Mouse (Mus musculus) hindbrain, embryonic 11.5 days (tissue): ENCODE results near the gene Gm4707. TPM values are rescaled to one million over a fixed set of nuclear protein-coding genes. Genes with fewer than 3 reads are reported as not detected.

Source experiments
- ATAC-seq: fragments of 200-750 bp; cut with Nextera tagmentation; 2 replicates; pipeline ENCODE4 v1.8.0; 2017; ENCODE audit warnings: mild to moderate bottlenecking, moderate TSS enrichment, moderate library complexity; ENCODE audit not compliant: low FRiP score
- DNase-seq: peaks from one replicate; pipeline ENCODE4 v3.0.0-alpha.2; 2015; ENCODE audit warnings: low spot score
- H3K27ac ChIP-seq: fragments of 300-500 bp; sonication (generic); 2 replicates; pipeline ENCODE4 v1.5.1; 2014; ENCODE audit warnings: mild to moderate bottlenecking, low read depth, low read length
- H3K27me3 ChIP-seq: fragments of 300-500 bp; sonication (generic); 2 replicates; pipeline ENCODE4 v1.6.1; 2014; ENCODE audit warnings: mild to moderate bottlenecking, low read length, moderate library complexity, mixed read lengths; ENCODE audit not compliant: control insufficient read depth, insufficient read depth
- H3K36me3 ChIP-seq: fragments of 300-500 bp; sonication (generic); 2 replicates; pipeline ENCODE4 v1.6.1; 2014; ENCODE audit warnings: mild to moderate bottlenecking, low read length, moderate library complexity, mixed read lengths; ENCODE audit not compliant: control insufficient read depth, insufficient read depth
- H3K4me1 ChIP-seq: fragments of 300-500 bp; sonication (generic); replicated peaks from 2 replicates; pipeline ENCODE4 v1.6.1; 2014; ENCODE audit warnings: low read length, mixed read lengths; ENCODE audit not compliant: control insufficient read depth, insufficient read depth
- H3K4me2 ChIP-seq: fragments of 300-500 bp; sonication (generic); replicated peaks from 2 replicates; pipeline ENCODE4 v1.6.1; 2014; ENCODE audit warnings: mild to moderate bottlenecking, low read depth, low read length
- H3K4me3 ChIP-seq: fragments of 300-500 bp; sonication (generic); 2 replicates; pipeline ENCODE4 v1.5.1; 2014; ENCODE audit warnings: low read depth, low read length
- H3K9ac ChIP-seq: fragments of 300-500 bp; sonication (generic); 2 replicates; pipeline ENCODE4 v1.6.1; 2014; ENCODE audit warnings: low read depth, low read length
- H3K9me3 ChIP-seq: fragments of 300-500 bp; sonication (generic); 2 replicates; pipeline ENCODE4 v1.6.1; 2016; ENCODE audit warnings: low read length; ENCODE audit not compliant: control insufficient read depth
- WGBS: fragments of 180-500 bp; shearing (Covaris S2); extraction: QIAGEN DNeasy Blood & Tissue Kit; methylation state at CpG from one replicate; pipeline ENCODE4 v1.1.7; 2014; 5-methylcytosine and 5-hydroxymethylcytosine counted together
- polyA plus RNA-seq: library from polyadenylated mRNA; unstranded; fragments of >200 nt; fragmentation: Nextera tagmentation; extraction: Ambion mirVana; gene quantifications from 2 replicates; pipeline ENCODE4 v1.2.1, GENCODE M21; 2014

The Gm4707 gene
- 2.0 and 3.5 TPM in 2 replicates for polyA plus RNA-seq

DNA sequence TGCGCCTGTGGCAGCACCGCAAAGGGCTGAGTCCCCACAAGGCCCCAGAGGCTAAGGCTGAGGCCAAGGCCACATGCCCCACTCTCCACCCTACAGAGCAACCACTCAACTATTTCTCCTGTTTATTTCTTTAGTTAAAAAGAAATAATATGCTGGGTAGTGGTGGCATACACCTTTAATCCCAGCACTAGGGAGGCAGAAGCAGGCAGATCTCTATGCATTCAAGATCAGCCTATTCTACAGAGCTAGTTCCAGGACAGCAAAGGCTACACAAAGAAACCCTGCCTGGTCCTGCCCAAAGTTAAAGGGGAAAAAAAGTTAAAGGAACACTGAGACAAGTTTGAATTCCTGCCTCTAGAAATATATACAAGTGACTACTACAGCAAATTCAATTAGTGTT is at the start of gene Gm4707:
Gene Gm4707 (minus strand): TSS at position 101 of the 400 bp plus-strand sequence.
- no peak within 1 kb of the TSS for H3K27ac ChIP-seq
- no peaks in the 10 kb centered on the region for H3K27me3 ChIP-seq
- no peak within 1 kb of the TSS for H3K9ac ChIP-seq
- peaks cover 6% of the 10 kb centered on the region for H3K36me3 ChIP-seq
- no peak for ATAC-seq
- H3K9me3 ChIP-seq, result no peaks in the 10 kb centered on the region
- no peak within 1 kb of the TSS for H3K4me2 ChIP-seq
- no peaks in the 10 kb centered on the region for H3K4me1 ChIP-seq
- no peak for DNase-seq
- no peak within 1 kb of the TSS for H3K4me3 ChIP-seq
- 97% methylated on average over 2 of the region's 2 CpGs for WGBS

DNA sequence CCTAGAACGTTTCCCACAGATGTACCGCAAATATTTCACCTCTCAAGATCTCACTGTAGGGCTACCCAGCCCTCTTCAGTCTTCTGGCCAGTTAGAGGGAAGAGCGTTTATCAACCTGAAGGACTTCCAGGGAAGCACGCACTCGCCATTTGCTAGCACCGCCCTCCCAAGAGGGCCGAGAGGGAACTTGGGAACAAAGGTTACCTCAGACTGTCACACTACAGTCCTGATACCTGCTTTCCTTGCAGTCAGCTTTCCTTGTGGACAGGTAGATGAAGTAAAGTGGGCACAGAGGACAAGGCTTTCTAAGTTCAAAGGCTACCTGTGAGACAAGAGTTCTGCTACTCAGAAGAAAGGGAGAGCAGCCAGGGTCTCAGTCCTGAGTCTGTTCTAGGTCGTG is 47.1 kb upstream of the Gm4707 start:
- Histone ChIP-seq H3K9ac (no peak overlapping the region), H3K36me3 (0 out of 2 replicates have a peak, but pooled peaks cover 5% of the 10 kb centered on the region), H3K27ac (no peak overlapping the region), H3K4me2 (no peak overlapping the region), H3K4me3 (no peak overlapping the region), H3K9me3 (no peaks in the 10 kb centered on the region), H3K27me3 (no peaks in the 10 kb centered on the region), H3K4me1 (no peaks in the 10 kb centered on the region)
- WGBS, result 94% methylated on average over 8 of the region's 8 CpGs
- DNase-seq (no peak), ATAC-seq (no peak)

DNA sequence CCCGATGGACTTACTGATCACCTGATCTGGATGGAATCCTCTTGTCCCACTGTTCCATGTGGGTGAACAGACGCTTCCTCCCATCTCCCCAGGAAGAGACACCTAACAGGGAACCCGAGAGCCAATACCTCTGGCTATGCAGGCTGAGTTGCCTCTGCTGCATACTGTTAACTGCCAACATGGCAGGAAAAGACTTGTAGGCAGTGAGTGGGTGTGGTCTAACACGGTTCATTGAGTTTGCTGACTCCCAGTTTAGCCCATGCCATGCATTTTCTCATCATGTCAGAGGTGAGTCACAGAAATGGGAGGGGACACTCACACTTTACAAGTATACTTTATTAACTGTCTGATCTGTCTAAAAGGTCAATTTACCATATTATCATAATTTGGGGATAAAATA is 36.1 kb upstream of the Gm4707 start:
- 95% methylated on average over 4 of the region's 4 CpGs for WGBS

DNA sequence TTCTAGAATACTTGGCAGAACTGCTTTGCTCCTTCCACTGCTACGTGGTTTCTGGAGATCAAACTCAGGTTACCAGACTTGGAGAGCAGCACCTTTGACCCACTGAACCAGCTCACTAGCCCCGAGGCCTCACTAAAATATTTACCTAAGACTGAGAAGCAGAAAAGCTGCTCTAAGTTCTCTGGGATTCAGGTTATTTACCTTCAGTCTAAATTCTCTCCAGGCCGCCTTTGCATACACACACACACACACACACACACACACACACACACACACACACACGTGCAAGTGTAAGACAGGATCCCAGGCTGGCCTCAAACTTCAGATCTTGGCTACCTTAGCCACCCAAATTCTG is 31.6 kb upstream of the Gm4707 start:
- H3K4me3 ChIP-seq, result no peak overlapping the region
- no peak overlapping the region for H3K27ac ChIP-seq
- no peak overlapping the region for H3K9ac ChIP-seq
- no peaks in the 10 kb centered on the region for H3K27me3 ChIP-seq
- no peak for ATAC-seq
- WGBS, result 63% methylated on average over 4 of the region's 4 CpGs
- H3K9me3 ChIP-seq, result no peaks in the 10 kb centered on the region
- H3K4me1 ChIP-seq, result no peaks in the 10 kb centered on the region
- no peak overlapping the region for H3K4me2 ChIP-seq
- no peak for DNase-seq
- H3K36me3 ChIP-seq, result no peaks in the 10 kb centered on the region

More for the DNA sequence above, 36.1 kb upstream of the Gm4707 start:
- Histone ChIP-seq H3K9ac (no peak overlapping the region), H3K4me3 (no peak overlapping the region), H3K4me1 (no peaks in the 10 kb centered on the region), H3K4me2 (no peak overlapping the region), H3K9me3 (no peaks in the 10 kb centered on the region), H3K27ac (no peak overlapping the region), H3K27me3 (no peaks in the 10 kb centered on the region), H3K36me3 (0 out of 2 replicates have a peak, but pooled peaks cover 3% of the 10 kb centered on the region)
- no peak for DNase-seq
- ATAC-seq, result no peak

DNA sequence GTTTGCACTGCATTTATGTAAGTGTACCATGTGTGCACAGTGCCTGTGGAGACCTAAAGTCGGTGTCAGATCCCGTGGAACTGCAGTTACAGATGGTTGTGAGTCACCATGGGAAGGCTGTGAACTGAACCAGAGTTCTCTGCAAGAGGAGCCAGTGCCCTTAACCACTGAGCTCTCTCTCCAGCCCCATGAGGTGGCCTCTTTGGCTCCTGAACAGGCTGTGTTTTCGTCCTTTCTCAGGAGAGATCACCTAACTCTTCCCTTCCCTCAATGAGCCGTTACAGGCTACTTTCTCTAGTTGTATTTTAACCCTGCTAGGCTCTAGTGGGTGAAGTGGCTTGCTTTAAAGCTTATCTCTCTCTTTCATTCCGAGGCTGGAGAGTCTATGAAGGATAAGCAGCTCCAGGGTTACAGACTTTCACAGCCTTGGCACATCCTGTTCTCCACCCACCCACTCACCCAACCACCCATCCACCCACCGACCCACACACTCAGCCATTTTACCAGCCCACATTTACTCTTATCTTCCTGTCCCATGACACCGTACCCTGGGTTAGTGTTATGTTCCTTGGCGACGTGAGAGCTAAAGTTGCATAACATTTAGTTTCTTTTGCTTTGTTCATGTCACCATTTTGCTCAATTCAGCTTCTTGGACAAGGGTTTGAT is 31.1 kb upstream of the Gm4707 start:
- H3K9ac ChIP-seq, result no peak overlapping the region
- ATAC-seq, result no peak
- no peak overlapping the region for H3K4me3 ChIP-seq
- H3K27ac ChIP-seq, result no peak overlapping the region
- no peak for DNase-seq
- 79% methylated on average over 9 of the region's 9 CpGs for WGBS
- no peak overlapping the region for H3K4me2 ChIP-seq
- no peaks in the 10 kb centered on the region for H3K9me3 ChIP-seq
- no peaks in the 10 kb centered on the region for H3K36me3 ChIP-seq
- no peaks in the 10 kb centered on the region for H3K27me3 ChIP-seq
- no peaks in the 10 kb centered on the region for H3K4me1 ChIP-seq

DNA sequence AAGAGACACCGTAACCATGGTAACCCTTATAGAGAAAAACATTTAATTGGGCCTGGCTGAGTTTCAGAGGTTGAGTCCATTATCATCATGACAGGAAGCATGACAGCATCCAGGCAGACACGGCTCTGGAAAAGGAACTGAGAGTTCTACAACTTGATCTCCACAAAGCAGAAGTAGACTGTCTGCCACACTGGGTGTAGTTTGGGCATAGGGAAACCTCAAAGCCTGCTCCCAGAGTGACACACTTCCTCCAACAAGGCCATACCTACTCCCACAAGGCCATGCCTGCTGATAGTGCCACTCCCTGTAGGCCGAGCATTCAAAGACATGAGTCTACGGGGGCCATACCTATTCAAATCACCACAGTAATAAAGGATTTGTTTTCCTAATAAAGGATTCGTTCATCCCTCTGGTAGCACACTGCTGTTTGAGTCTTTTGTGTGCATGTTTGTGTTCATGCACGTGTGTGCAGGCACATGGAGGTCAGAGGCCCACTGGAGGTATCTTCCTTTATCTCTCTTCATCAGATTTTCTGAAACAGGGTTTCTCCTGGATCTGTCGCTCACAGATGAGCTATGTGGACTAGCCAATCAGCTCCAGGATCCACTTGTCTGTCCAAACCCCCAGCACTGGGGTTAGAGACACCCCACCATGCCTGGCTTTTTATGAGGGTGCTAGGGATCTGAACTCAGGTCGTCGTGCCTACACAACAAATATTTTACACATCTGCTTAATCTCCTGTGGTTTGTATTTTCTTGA is 30.2 kb upstream of the Gm4707 start:
- no peak for DNase-seq
- Histone ChIP-seq H3K27ac (no peak overlapping the region), H3K9ac (no peak overlapping the region), H3K36me3 (no peaks in the 10 kb centered on the region), H3K4me3 (no peak overlapping the region), H3K4me2 (no peak overlapping the region), H3K9me3 (no peaks in the 10 kb centered on the region), H3K4me1 (no peaks in the 10 kb centered on the region), H3K27me3 (no peaks in the 10 kb centered on the region)
- no peak for ATAC-seq
- WGBS, result 86% methylated on average over 9 of the region's 9 CpGs

DNA sequence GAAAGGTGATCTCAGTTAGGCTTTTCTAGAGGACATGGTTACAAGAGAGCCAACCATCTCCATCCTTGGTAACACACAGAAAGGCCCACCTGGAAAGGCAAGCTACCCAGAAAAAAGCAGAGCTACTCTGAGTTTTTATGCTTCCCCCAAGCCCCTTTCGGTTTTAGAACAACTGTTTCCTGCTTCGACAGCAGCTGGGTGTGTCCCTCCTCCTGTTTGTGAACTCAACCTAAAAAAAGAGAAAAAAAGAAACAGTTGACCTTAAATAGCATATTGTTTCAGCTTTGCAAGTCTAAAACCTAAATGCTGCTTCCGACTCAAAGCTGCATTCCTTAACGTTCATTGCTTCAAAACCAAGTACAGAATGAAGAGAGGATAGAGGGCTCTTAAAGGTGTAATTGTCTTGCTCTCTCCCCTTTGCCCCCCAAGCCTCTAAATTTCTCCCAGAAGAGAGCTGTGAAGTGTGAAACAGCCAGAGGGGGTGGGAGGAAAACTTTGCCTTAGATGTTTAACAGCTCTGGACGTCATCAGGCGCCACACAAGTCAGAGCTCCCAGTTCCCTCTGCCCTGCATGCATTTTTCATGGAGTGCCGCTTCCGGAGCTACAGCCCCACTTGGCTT is 26.6 kb upstream of the Gm4707 start:
- H3K27ac ChIP-seq, result no peak overlapping the region
- no peak overlapping the region for H3K4me3 ChIP-seq
- H3K36me3 ChIP-seq, result no peaks in the 10 kb centered on the region
- WGBS, result 56% methylated on average over 8 of the region's 8 CpGs
- no peak overlapping the region for H3K9ac ChIP-seq
- H3K9me3 ChIP-seq, result no peaks in the 10 kb centered on the region
- DNase-seq, result no peak
- ATAC-seq, result no peak
- no peaks in the 10 kb centered on the region for H3K4me1 ChIP-seq
- no peaks in the 10 kb centered on the region for H3K27me3 ChIP-seq
- H3K4me2 ChIP-seq, result no peak overlapping the region

DNA sequence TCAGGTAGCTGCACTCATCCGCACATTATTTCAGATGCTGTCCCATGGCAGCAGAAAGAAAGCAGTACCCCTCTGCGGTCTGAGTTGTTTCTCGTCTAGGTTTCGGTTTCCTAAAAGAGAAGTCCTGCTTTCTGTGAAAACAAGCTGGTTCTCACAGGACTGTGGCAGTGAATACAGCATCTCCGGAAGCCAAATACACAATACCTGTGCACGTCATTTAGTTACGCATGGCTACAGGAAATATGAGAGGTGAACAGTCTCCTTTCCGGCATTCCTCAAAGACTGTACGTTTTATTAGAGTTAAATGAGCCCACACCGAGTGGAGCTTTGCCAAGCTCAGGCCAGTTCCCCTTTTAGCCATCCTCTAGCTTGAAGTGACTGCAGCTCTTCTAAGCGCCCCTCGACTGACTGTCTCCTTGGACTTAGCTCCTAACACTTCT is 26.1 kb upstream of the Gm4707 start:
- 73% methylated on average over 12 of the region's 12 CpGs for WGBS
- Histone ChIP-seq H3K27ac (no peak overlapping the region), H3K4me3 (no peak overlapping the region), H3K9ac (no peak overlapping the region), H3K27me3 (no peaks in the 10 kb centered on the region), H3K4me2 (no peak overlapping the region), H3K36me3 (no peaks in the 10 kb centered on the region), H3K9me3 (no peaks in the 10 kb centered on the region), H3K4me1 (no peaks in the 10 kb centered on the region)
- no peak for DNase-seq
- ATAC-seq, result no peak
